Mouse (Mus musculus): ENCODE measurements around the gene Lmntd2. TPM values are rescaled to one million over a fixed set of nuclear protein-coding genes. Genes with fewer than 3 reads are reported as not detected.
A peak's percentile ranks its signal among the peaks of the same experiment; 100 is the strongest.

Gene Lmntd2
- polyA plus RNA-seq, 1 experiment from 2014 or later: 0.49 TPM

DNA sequence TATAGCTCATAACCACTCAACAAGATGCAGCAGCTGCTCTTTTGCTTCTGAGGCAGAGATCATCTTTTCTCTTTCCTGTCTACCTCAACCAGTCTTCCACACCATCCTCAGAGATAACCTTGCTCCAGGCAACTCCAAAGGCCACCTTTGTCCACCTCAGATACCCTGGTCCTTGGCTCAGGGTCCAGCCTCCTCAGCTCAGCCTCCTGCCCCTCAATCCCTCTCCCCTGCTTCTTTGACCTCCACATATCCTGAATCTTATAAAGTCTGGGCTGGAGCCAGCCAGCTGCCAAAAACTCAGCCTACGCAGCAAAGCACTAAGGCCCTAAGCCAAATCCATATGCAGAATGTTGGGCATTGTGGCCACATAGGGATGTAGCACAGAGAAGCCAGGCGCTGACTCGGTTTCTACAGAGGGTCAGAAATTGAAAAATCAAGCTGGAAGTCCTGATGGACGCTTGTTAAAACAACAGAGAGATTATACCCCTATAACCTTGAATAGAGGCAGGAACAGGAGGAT lies 8.9 kb upstream of the Lmntd2 start:
- peak overlapping the region; percentile 77; the same call in 1 of the 2 replicates for H3K27ac ChIP-seq (ENCODE audit: low read depth)
- peaks cover 40% of the 10 kb centered on the region for H3K4me1 ChIP-seq (ENCODE audit: insufficient read depth)
- H3K4me2 ChIP-seq (ENCODE audit: low read depth, low read length): peak overlapping the region; percentile 96
- ATAC-seq: no peak
- H3K9me3 ChIP-seq (ENCODE audit: low read length): no peaks in the 10 kb centered on the region
- peak overlapping the region; percentile 62 for H3K9ac ChIP-seq (replicated peaks)
- no peak overlapping the region for H3K4me3 ChIP-seq (ENCODE audit: low read depth, low read length)
- DNase-seq: no peak
- WGBS (ENCODE audit: insufficient replicate concordance): 86% methylated on average over 4 of the region's 4 CpGs
- peaks cover 2% of the 10 kb centered on the region; the same call in 1 of the 2 replicates for H3K36me3 ChIP-seq (replicated peaks; ENCODE audit: insufficient read depth, low read length)
- TF ChIP-seq CTCF (IDR thresholded peaks at IDR 0.05; ENCODE audit: low read depth): no peak
- no peak for TF ChIP-seq EP300 (IDR thresholded peaks at IDR 0.05; ENCODE audit: low read depth)
- no peaks in the 10 kb centered on the region for H3K27me3 ChIP-seq (ENCODE audit: insufficient read depth, low read length)

DNA sequence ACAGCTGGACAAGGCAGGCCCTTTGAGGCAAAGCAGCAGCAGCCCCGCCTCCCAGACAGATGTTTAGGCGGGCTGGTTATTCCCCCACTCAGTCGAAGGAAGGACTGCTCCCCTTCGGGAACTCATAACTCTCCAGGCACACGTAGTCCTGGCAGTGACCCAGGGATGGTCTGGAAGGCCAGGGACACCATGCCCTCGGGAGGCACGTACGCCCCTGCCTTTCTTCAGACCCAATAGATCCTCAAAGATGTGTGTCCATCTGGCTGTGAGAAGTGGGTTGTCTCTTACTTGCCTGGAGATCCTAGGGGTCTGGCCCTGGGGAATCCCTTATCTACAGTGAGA lies 8.2 kb upstream of the Lmntd2 start:
- no peaks in the 10 kb centered on the region for H3K9me3 ChIP-seq (ENCODE audit: low read length)
- TF ChIP-seq EP300 (IDR thresholded peaks at IDR 0.05; ENCODE audit: low read depth): no peak
- H3K4me1 ChIP-seq (ENCODE audit: insufficient read depth): peaks cover 47% of the 10 kb centered on the region
- no peak for ATAC-seq
- 17% methylated on average over 8 of the region's 8 CpGs for WGBS (ENCODE audit: insufficient replicate concordance)
- H3K4me3 ChIP-seq (ENCODE audit: low read depth, low read length): peak overlapping the region; percentile 29
- no peak for DNase-seq
- no peaks in the 10 kb centered on the region for H3K27me3 ChIP-seq (ENCODE audit: insufficient read depth, low read length)
- peaks cover 4% of the 10 kb centered on the region; the same call in 1 of the 2 replicates for H3K36me3 ChIP-seq (replicated peaks; ENCODE audit: insufficient read depth, low read length)
- H3K9ac ChIP-seq (replicated peaks): peak overlapping the region; percentile 62
- peak overlapping the region; percentile 77 for H3K27ac ChIP-seq (ENCODE audit: low read depth)
- peak overlapping the region; percentile 96 for H3K4me2 ChIP-seq (ENCODE audit: low read depth, low read length)

GRCm38 (mm10) chr7:141221249-141222125 lies 7.6 kb upstream of the Lmntd2 start:
- H3K27me3 ChIP-seq (ENCODE audit: insufficient read depth, low read length): no peaks in the 10 kb centered on the region
- peak overlapping the region; percentile 96 for H3K4me2 ChIP-seq (ENCODE audit: low read depth, low read length)
- no peaks in the 10 kb centered on the region for H3K9me3 ChIP-seq (ENCODE audit: low read length)
- peak overlapping the region; percentile 76 for H3K4me3 ChIP-seq (ENCODE audit: low read depth, low read length)
- 7% methylated on average over 41 of the region's 44 CpGs for WGBS (ENCODE audit: insufficient replicate concordance)
- H3K36me3 ChIP-seq (replicated peaks; ENCODE audit: insufficient read depth, low read length): peaks cover 4% of the 10 kb centered on the region; the same call in 1 of the 2 replicates
- ATAC-seq (peak; percentile 97), DNase-seq (peak; percentile 100)
- TF ChIP-seq EP300 (IDR thresholded peaks at IDR 0.05; ENCODE audit: low read depth): peak; percentile 50; the same call in 1 of the 2 replicates
- peak; percentile 63 for TF ChIP-seq CTCF (IDR thresholded peaks at IDR 0.05; ENCODE audit: low read depth)
- peak overlapping the region; percentile 79 for H3K9ac ChIP-seq (replicated peaks)
- peak overlapping the region; percentile 77 for H3K27ac ChIP-seq (ENCODE audit: low read depth)
- peaks cover 53% of the 10 kb centered on the region for H3K4me1 ChIP-seq (ENCODE audit: insufficient read depth)

GRCm38 (mm10) chr7:141220377-141220776 lies 6.5 kb upstream of the Lmntd2 start:
- 52% methylated on average over 1 of the region's 1 CpGs for WGBS (ENCODE audit: insufficient replicate concordance)
- Histone ChIP-seq H3K4me3 (ENCODE audit: low read depth, low read length) (peak overlapping the region; percentile 76; the same call in 1 of the 2 replicates), H3K36me3 (replicated peaks; ENCODE audit: insufficient read depth, low read length) (peaks cover 4% of the 10 kb centered on the region; the same call in 1 of the 2 replicates), H3K4me2 (ENCODE audit: low read depth, low read length) (peak overlapping the region; percentile 96), H3K27ac (ENCODE audit: low read depth) (no peak overlapping the region), H3K4me1 (ENCODE audit: insufficient read depth) (peaks cover 60% of the 10 kb centered on the region), H3K9me3 (ENCODE audit: low read length) (no peaks in the 10 kb centered on the region), H3K27me3 (ENCODE audit: insufficient read depth, low read length) (no peaks in the 10 kb centered on the region), H3K9ac (replicated peaks) (peak overlapping the region; percentile 79; the same call in 1 of the 2 replicates)
- DNase-seq (no peak), ATAC-seq (no peak)
- TF ChIP-seq EP300 (IDR thresholded peaks at IDR 0.05; ENCODE audit: low read depth): no peak
- TF ChIP-seq CTCF (IDR thresholded peaks at IDR 0.05; ENCODE audit: low read depth): no peak

GRCm38 (mm10) chr7:141219558-141220099 lies 5.7 kb upstream of the Lmntd2 start:
- H3K4me2 ChIP-seq (ENCODE audit: low read depth, low read length): peak overlapping the region; percentile 96; the same call in 1 of the 2 replicates
- 0 out of 2 replicates have a peak overlapping the region, but pooled peaks have one; percentile 51 for H3K27ac ChIP-seq (ENCODE audit: low read depth)
- no peaks in the 10 kb centered on the region for H3K27me3 ChIP-seq (ENCODE audit: insufficient read depth, low read length)
- DNase-seq (no peak), ATAC-seq (no peak)
- H3K4me1 ChIP-seq (ENCODE audit: insufficient read depth): peaks cover 67% of the 10 kb centered on the region
- H3K4me3 ChIP-seq (ENCODE audit: low read depth, low read length): no peak overlapping the region
- peaks cover 4% of the 10 kb centered on the region; the same call in 1 of the 2 replicates for H3K36me3 ChIP-seq (replicated peaks; ENCODE audit: insufficient read depth, low read length)
- TF ChIP-seq EP300 (IDR thresholded peaks at IDR 0.05; ENCODE audit: low read depth) (no peak), CTCF (IDR thresholded peaks at IDR 0.05; ENCODE audit: low read depth) (no peak)
- 96% methylated on average over 1 of the region's 1 CpGs for WGBS (ENCODE audit: insufficient replicate concordance)
- no peaks in the 10 kb centered on the region for H3K9me3 ChIP-seq (ENCODE audit: low read length)
- peak overlapping the region; percentile 21; the same call in 1 of the 2 replicates for H3K9ac ChIP-seq (replicated peaks)

- TF ChIP-seq CTCF (IDR thresholded peaks at IDR 0.05; ENCODE audit: low read depth) (no peak), EP300 (IDR thresholded peaks at IDR 0.05; ENCODE audit: low read depth) (no peak)
- Histone ChIP-seq H3K4me1 (ENCODE audit: insufficient read depth) (peaks cover 68% of the 10 kb centered on the region), H3K4me2 (ENCODE audit: low read depth, low read length) (no peak overlapping the region), H3K4me3 (ENCODE audit: low read depth, low read length) (no peak overlapping the region), H3K27me3 (ENCODE audit: insufficient read depth, low read length) (no peaks in the 10 kb centered on the region), H3K36me3 (replicated peaks; ENCODE audit: insufficient read depth, low read length) (peaks cover 4% of the 10 kb centered on the region; the same call in 1 of the 2 replicates), H3K9ac (replicated peaks) (no peak overlapping the region), H3K9me3 (ENCODE audit: low read length) (no peaks in the 10 kb centered on the region), H3K27ac (ENCODE audit: low read depth) (no peak overlapping the region)
- WGBS (ENCODE audit: insufficient replicate concordance): 82% methylated on average over 5 of the region's 5 CpGs
- ATAC-seq (no peak), DNase-seq (no peak)
These were observed 4.8 kb upstream of the Lmntd2 start for GRCm38 (mm10) chr7:141218557-141219133.

Measured in liver, postnatal 0 days (tissue).